Mouse (Mus musculus) hindbrain, embryonic 10.5 days (tissue): ENCODE results near the gene Dmrtc2. TPM values are rescaled to one million over a fixed set of nuclear protein-coding genes. Genes with fewer than 3 reads are reported as not detected.
A peak's percentile ranks its signal among the peaks of the same experiment; 100 is the strongest.

Source experiments
- DNase-seq: peaks from one replicate; pipeline ENCODE4 v3.0.0-alpha.2; 2017; ENCODE audit warnings: low spot score
- H3K27ac ChIP-seq: fragments of 300-500 bp; sonication (generic); 2 replicates; pipeline ENCODE4 v1.5.1; 2016; ENCODE audit warnings: mild to moderate bottlenecking, moderate library complexity
- H3K27me3 ChIP-seq: fragments of 300-500 bp; sonication (generic); 2 replicates; pipeline ENCODE4 v1.6.1; 2016; ENCODE audit warnings: mild to moderate bottlenecking; ENCODE audit not compliant: poor library complexity, insufficient read depth, severe bottlenecking
- H3K36me3 ChIP-seq: fragments of 300-500 bp; sonication (generic); 2 replicates; pipeline ENCODE4 v1.6.1; 2016; ENCODE audit warnings: mild to moderate bottlenecking, moderate library complexity
- H3K4me1 ChIP-seq: fragments of 300-500 bp; sonication (generic); replicated peaks from 2 replicates; pipeline ENCODE4 v1.6.1; 2016; ENCODE audit warnings: mild to moderate bottlenecking
- H3K4me3 ChIP-seq: fragments of 300-500 bp; sonication (generic); 2 replicates; pipeline ENCODE4 v1.5.1; 2016; ENCODE audit warnings: mild to moderate bottlenecking, moderate library complexity
- H3K9me3 ChIP-seq: fragments of 300-500 bp; sonication (generic); 2 replicates; pipeline ENCODE4 v1.6.1; 2016; ENCODE audit warnings: mild to moderate bottlenecking, moderate library complexity
- WGBS: fragments of 180-500 bp; shearing (Covaris S2); methylation state at CpG from one replicate; pipeline ENCODE4 v1.1.7; 2016; 5-methylcytosine and 5-hydroxymethylcytosine counted together
- polyA plus RNA-seq: library from polyadenylated mRNA; unstranded; fragments of >200 nt; fragmentation: Nextera tagmentation; extraction: Ambion mirVana; gene quantifications from 2 replicates; pipeline ENCODE4 v1.2.1, GENCODE M21; 2016

Gene Dmrtc2
- polyA plus RNA-seq, 1 experiment from 2014 or later: not detected

- H3K4me3 ChIP-seq: no peak overlapping the region
- no peaks in the 10 kb centered on the region for H3K36me3 ChIP-seq
- DNase-seq: no peak
- H3K9me3 ChIP-seq: no peaks in the 10 kb centered on the region
- H3K27ac ChIP-seq: peak overlapping the region; percentile 3; the same call in 1 of the 2 replicates
- H3K4me1 ChIP-seq: peaks cover 28% of the 10 kb centered on the region
- no peaks in the 10 kb centered on the region for H3K27me3 ChIP-seq
- 89% methylated on average over 5 of the region's 5 CpGs for WGBS
Observed at GRCm38 (mm10) chr7:24851596-24852325, 18.1 kb upstream of the Dmrtc2 start.

GRCm38 (mm10) chr7:24852557-24853232 lies 17.2 kb upstream of the Dmrtc2 start:
- Histone ChIP-seq H3K4me3 (no peak overlapping the region), H3K27me3 (no peaks in the 10 kb centered on the region), H3K36me3 (no peaks in the 10 kb centered on the region), H3K4me1 (peaks cover 33% of the 10 kb centered on the region), H3K9me3 (no peaks in the 10 kb centered on the region), H3K27ac (peak overlapping the region; percentile 72; the same call in 1 of the 2 replicates)
- 80% methylated on average over 8 of the region's 8 CpGs for WGBS
- no peak for DNase-seq

GRCm38 (mm10) chr7:24853233-24853563 lies 16.7 kb upstream of the Dmrtc2 start:
- Histone ChIP-seq H3K9me3 (no peaks in the 10 kb centered on the region), H3K36me3 (no peaks in the 10 kb centered on the region), H3K27me3 (no peaks in the 10 kb centered on the region), H3K4me3 (no peak overlapping the region), H3K27ac (peak overlapping the region; percentile 72), H3K4me1 (peaks cover 33% of the 10 kb centered on the region)
- no peak for DNase-seq

GRCm38 (mm10) chr7:24853695-24854094 lies 16.2 kb upstream of the Dmrtc2 start:
- Histone ChIP-seq H3K9me3 (no peaks in the 10 kb centered on the region), H3K4me1 (peaks cover 33% of the 10 kb centered on the region), H3K27me3 (no peaks in the 10 kb centered on the region), H3K4me3 (no peak overlapping the region; the same call in 1 of the 2 replicates), H3K36me3 (no peaks in the 10 kb centered on the region), H3K27ac (peak overlapping the region; percentile 72)
- 45% methylated on average over 7 of the region's 7 CpGs for WGBS
- DNase-seq: peak; percentile 11

- peak; percentile 7 for DNase-seq
- 31% methylated on average over 6 of the region's 6 CpGs for WGBS
Observed at GRCm38 (mm10) chr7:24856460-24857120, 13.3 kb upstream of the Dmrtc2 start.

GRCm38 (mm10) chr7:24859234-24859633 lies 10.6 kb upstream of the Dmrtc2 start:
- peaks cover 12% of the 10 kb centered on the region; the same call in 1 of the 2 replicates for H3K4me1 ChIP-seq
- H3K36me3 ChIP-seq: no peaks in the 10 kb centered on the region
- 87% methylated on average over 5 of the region's 5 CpGs for WGBS
- no peaks in the 10 kb centered on the region for H3K27me3 ChIP-seq
- no peak overlapping the region for H3K4me3 ChIP-seq
- H3K27ac ChIP-seq: peak overlapping the region; percentile 50; the same call in 1 of the 2 replicates
- DNase-seq: no peak
- no peaks in the 10 kb centered on the region for H3K9me3 ChIP-seq

More at GRCm38 (mm10) chr7:24856460-24857120, 13.3 kb upstream of the Dmrtc2 start:
- no peaks in the 10 kb centered on the region for H3K9me3 ChIP-seq
- no peaks in the 10 kb centered on the region for H3K27me3 ChIP-seq
- no peaks in the 10 kb centered on the region for H3K36me3 ChIP-seq
- H3K4me1 ChIP-seq: peaks cover 24% of the 10 kb centered on the region
- H3K4me3 ChIP-seq: no peak overlapping the region
- peak overlapping the region; percentile 59 for H3K27ac ChIP-seq

- Histone ChIP-seq H3K27me3 (peaks cover 4% of the 10 kb centered on the region; the same call in 1 of the 2 replicates), H3K36me3 (no peaks in the 10 kb centered on the region), H3K9me3 (no peaks in the 10 kb centered on the region), H3K27ac (no peak within 1 kb of the TSS), H3K4me3 (no peak within 1 kb of the TSS), H3K4me1 (peaks cover 7% of the 10 kb centered on the region; the same call in 1 of the 2 replicates)
- DNase-seq: no peak
- whole genome bisulfite sequencing: 90% methylated on average over 7 of the region's 7 CpGs
Observed at GRCm38 (mm10) chr7:24861913-24862312, 7.9 kb upstream of the Dmrtc2 start, which contains the start of gene Gm9844. Gene Gm9844 (plus strand): TSS chr7:24862213.

- peaks cover 4% of the 10 kb centered on the region; the same call in 1 of the 2 replicates for H3K27me3 ChIP-seq
- H3K36me3 ChIP-seq: no peaks in the 10 kb centered on the region
- no peak overlapping the region for H3K27ac ChIP-seq
- no peak overlapping the region for H3K4me3 ChIP-seq
- no peak for DNase-seq
- 92% methylated on average over 4 of the region's 4 CpGs for WGBS
- no peaks in the 10 kb centered on the region for H3K9me3 ChIP-seq
- H3K4me1 ChIP-seq: peaks cover 4% of the 10 kb centered on the region; the same call in 1 of the 2 replicates
Observed at GRCm38 (mm10) chr7:24862853-24863252, 7.0 kb upstream of the Dmrtc2 start.

- Histone ChIP-seq H3K4me3 (no peak overlapping the region), H3K27ac (no peak overlapping the region), H3K36me3 (no peaks in the 10 kb centered on the region), H3K9me3 (no peaks in the 10 kb centered on the region), H3K27me3 (peaks cover 9% of the 10 kb centered on the region; the same call in 1 of the 2 replicates), H3K4me1 (peaks cover 4% of the 10 kb centered on the region; the same call in 1 of the 2 replicates)
- DNase-seq: no peak
- 39% methylated on average over 6 of the region's 6 CpGs for WGBS
Observed at GRCm38 (mm10) chr7:24864156-24864555, 5.7 kb upstream of the Dmrtc2 start.

GRCm38 (mm10) chr7:24869080-24869479 lies 777 bp upstream of the Dmrtc2 start:
- H3K27me3 ChIP-seq: peaks cover 28% of the 10 kb centered on the region
- H3K27ac ChIP-seq: no peak overlapping the region
- 66% methylated on average over 17 of the region's 17 CpGs for WGBS
- H3K9me3 ChIP-seq: peaks cover 11% of the 10 kb centered on the region; the same call in 1 of the 2 replicates
- no peak overlapping the region for H3K4me3 ChIP-seq
- no peak for DNase-seq
- peaks cover 13% of the 10 kb centered on the region for H3K4me1 ChIP-seq
- no peaks in the 10 kb centered on the region for H3K36me3 ChIP-seq

- no peak overlapping the region for H3K4me3 ChIP-seq
- peaks cover 24% of the 10 kb centered on the region for H3K4me1 ChIP-seq
- DNase-seq: no peak
- no peaks in the 10 kb centered on the region for H3K36me3 ChIP-seq
- 88% methylated on average over 3 of the region's 3 CpGs for WGBS
- H3K27ac ChIP-seq: no peak overlapping the region
- 0 out of 2 replicates have a peak, but pooled peaks cover 2% of the 10 kb centered on the region for H3K27me3 ChIP-seq
- no peaks in the 10 kb centered on the region for H3K9me3 ChIP-seq
Observed at GRCm38 (mm10) chr7:24877588-24877987, 7.7 kb downstream of the Dmrtc2 start.

- no peak for DNase-seq
- no peak overlapping the region for H3K27ac ChIP-seq
- H3K27me3 ChIP-seq: no peaks in the 10 kb centered on the region
- no peak overlapping the region for H3K4me3 ChIP-seq
- no peaks in the 10 kb centered on the region for H3K36me3 ChIP-seq
- no peaks in the 10 kb centered on the region for H3K9me3 ChIP-seq
- peaks cover 24% of the 10 kb centered on the region for H3K4me1 ChIP-seq
- 17% methylated on average over 2 of the region's 2 CpGs for WGBS
Observed at GRCm38 (mm10) chr7:24879620-24880019, 9.8 kb downstream of the Dmrtc2 start.
